Mouse (Mus musculus) CD4-positive, CD25-positive, alpha-beta regulatory T cell, adult 4 months (primary cell): Measurements from ENCODE around the gene Rasal3. TPM values are rescaled to one million over a fixed set of nuclear protein-coding genes. Genes with fewer than 3 reads are reported as not detected.

Experiments used
- ATAC-seq: one replicate; pipeline ENCODE4 v1.8.0; 2017
- polyA plus RNA-seq, 2 experiments: library from polyadenylated mRNA; unstranded; fragments of 100-300 nt; shearing (Covaris generic); gene quantifications; one replicate each; pipeline ENCODE4 v1.2.1; 2017

Rasal3 gene
- polyA plus RNA-seq, result 100 to 1,000 TPM in 1 of 2 experiments, 10 to 100 TPM in 1; 91.5 to 117 TPM

DNA sequence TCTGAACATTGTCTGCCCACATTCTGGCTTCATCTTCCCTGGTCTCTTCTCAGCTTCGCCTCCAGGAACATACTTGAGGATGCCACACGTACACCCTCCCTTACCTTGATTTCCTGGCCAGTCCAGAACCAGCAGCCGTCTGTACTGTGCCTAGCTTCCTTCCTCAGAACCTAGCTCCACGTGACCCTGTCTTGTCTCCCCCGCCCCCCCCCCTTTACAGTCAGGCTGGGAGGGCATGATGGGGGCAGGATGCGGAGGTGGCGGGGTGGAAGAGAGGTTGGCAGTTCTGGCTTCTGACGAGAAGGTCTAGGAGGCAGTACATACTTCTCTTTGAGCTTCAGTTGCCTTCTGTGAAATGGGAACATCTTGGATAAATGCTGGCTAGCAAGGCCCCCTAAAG, at the start of gene Rasal3:
Gene Rasal3 (minus strand): TSS at position 167 of the 400 bp plus-strand sequence.
- ATAC-seq, result peak; percentile 88

DNA sequence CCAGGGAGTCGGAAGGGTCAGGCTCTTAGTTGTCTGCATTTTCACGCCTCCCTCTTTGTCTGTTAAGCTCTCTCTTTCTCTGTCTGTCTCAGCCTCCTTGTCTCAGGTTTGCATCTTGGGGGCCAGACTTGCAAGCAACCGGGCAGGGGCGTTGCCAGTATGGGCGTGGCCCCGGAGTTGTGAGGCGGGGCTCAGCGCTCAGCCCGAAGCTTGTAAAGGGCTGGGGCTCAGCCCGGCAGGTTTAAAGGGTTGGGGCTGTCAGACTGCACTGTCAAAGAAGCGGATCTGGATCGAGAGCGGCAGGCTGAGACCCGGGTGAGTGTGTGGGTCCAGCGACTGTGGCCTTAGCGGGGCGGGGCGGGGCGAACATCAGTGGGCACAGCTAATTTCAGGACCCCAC, 49.1 kb upstream of the Rasal3 start, which contains the start of gene Cyp4f39:
Gene Cyp4f39 (plus strand): TSS at position 242 of the 400 bp plus-strand sequence.
- ATAC-seq, result no peak

DNA sequence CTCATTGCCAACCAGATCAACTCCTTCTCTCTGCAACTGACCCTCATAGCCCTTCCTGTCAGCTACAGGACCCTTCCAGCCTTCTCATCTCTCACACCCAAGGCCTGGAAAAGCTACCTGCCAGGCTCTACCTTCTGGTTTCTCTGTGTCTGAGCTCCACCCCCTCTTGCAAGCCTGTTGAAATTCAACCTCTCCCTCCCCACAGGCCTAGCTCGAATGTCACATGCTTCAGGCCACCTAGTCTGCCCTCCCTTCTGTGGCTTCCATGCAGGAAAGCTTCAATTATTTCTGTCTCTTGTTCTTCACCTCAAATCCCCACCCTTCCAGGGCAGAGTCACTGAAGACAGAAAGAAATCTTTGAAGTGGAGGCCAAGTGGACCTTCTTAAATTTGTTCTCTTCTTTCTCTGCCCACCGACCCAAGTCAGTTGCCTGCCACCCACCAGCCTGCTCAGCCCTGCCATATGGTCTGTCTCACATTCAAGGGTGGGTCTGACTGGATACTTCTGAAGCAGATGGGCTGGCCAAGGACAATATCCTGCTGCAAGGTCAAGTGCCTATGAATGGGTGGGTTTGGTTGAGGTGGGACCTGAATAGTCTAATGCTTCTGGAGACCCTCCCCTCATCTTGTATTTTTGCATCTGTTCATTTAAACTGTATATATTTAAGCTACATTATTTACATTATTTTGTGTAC, 47.6 kb upstream of the Rasal3 start:
- ATAC-seq, result no peak

DNA sequence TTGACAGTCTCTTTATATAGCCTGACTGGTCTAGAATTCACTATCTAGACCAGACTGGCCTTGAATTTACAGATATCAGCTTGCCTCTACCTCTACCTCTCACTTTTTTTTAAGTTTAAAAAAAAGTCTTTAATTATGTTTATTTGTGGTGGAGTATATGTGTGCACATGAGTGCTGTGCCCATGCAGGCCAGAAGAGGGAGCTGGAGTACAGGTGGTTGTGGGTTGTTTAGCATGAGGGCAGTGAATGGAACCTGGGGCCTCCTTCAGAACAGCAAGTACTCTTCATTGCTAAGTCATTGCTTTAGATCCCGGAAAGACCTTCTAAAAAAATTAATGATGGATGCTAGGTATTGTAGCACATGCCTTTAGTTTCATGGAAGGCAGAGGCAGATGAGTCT, 45.7 kb upstream of the Rasal3 start:
- ATAC-seq, result no peak

DNA sequence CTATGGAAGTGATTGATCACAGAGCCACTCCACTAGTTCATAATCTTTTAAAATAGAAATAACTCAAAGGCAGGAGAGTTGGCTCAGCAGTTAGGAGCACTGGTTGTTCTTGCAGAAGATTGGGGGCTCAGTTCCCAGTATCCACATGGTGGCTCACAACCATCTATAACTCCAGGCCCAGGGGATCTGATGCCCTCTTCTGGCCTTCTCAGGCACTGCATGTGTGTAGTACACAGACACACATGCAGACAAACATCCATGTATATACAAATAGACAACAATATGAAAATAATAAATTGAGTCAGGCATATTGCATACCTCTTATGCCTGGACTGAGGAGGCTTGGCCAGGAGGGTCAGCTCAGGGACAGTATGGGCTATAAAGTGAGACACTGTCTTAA, 43.8 kb upstream of the Rasal3 start:
- ATAC-seq, result no peak

DNA sequence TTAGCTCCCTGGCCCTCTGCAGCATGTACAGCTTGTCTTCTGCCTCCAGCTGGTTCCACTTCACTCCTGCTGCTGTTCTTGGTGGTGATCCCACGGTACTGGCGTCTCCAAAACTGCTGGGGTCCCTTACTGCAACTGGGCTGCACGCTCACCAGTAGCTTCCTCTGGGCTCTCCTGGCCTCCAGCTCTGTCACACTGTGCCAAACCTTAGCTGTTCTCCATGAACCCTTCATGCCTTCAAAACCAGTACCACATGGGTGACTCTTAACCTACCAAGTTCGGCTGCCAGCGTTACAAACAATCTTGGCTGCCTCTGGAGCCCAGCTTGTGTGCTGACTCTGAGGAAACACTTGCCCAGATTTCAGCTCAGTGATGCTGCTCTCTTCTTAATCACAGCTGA, 41.6 kb upstream of the Rasal3 start:
- no peak for ATAC-seq

DNA sequence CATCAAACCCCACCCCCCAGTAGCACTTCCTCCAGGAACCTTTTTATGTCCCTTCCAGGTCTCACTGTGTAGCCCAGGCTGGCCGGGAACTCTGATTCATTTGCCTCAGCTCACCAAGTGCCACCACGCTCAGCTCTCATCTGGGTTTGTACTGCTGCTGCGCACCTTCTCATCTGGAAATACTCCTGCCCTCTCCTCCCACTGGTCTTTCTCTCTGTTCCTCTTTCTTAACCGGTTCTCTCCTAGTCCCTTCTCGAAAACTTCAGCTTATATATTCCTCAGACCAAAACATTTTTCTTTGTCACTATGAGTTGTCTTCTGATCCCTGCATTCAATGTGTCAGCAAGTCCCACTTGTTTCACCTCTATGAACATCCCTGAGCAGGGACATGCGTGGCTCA, 39.9 kb upstream of the Rasal3 start:
- no peak for ATAC-seq

DNA sequence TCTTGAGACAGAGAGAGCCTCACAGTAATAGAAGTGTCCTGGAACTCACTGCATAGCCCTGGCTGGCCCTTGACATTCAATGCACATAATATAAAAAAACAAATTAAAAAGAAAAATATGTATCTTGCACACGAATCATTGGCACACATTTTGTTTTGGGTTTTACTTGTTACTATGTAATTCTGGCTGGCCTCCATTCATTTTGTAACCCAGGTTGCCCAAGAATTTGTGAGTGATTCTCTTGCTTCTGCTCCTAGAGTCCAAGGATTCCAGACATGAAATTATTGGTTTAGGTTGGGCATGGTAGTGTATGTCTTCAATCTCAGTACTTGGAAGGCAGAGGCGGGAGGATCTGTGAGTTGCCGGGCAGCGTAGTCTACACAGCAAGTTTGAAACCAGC, 33.7 kb upstream of the Rasal3 start:
- no peak for ATAC-seq

DNA sequence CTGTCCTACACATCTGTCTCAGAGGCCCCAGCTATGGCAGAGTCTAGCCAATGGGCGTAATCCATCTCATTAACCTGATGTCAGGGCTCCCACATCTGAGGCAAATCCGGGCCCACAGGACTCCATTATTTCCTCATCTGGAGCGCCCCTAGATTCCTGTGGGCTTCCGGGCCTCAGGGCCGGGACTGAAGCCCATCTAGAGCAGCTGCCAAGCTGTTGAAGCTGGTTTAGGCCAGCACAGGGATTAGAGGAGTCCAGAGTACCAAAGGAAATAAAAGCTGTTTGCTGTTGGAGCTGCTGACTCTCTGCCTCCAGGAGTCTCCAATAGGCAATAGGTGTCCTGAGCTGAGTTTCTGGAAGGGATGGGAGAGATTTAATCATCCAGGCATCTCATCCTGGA, 31.8 kb upstream of the Rasal3 start:
- no peak for ATAC-seq

DNA sequence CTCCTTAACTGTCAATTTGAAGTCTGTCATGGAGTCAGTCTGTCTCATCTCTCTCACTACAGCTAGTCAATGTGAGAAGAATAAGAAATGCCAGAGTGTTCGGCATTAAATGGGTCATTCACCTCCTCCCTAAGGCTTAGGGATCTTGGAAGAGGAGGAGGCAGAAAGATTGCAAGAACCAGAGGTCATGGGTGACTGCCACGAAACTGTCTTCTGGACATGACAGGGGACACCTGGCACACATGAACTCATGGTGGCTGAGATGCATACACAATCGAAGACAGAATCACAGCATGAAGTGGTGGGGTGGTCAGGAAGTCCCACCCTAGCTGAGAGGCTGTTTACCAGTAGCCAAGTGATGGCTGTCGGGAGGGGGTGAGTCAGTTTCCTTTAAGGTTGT, 30.9 kb upstream of the Rasal3 start:
- no peak for ATAC-seq

DNA sequence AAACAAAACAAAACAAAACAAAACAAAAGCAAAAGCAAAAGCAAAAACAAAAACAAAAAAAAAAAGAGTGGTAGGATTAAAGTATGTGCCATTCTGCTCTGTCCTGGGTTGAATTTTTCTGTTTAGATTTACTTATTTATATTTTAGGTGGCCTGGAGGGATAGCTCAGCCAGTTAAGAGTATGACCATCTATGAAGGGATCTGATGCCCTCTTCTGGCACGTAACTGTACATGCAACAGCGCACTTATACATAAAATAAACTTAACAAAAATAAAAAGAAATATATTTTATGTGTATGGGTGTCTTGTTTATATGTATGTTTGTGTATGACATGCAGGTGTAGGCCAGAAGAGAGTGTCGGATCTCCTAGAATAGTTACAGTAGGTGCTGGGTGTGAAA, 28.6 kb upstream of the Rasal3 start:
- peak; percentile 75 for ATAC-seq

DNA sequence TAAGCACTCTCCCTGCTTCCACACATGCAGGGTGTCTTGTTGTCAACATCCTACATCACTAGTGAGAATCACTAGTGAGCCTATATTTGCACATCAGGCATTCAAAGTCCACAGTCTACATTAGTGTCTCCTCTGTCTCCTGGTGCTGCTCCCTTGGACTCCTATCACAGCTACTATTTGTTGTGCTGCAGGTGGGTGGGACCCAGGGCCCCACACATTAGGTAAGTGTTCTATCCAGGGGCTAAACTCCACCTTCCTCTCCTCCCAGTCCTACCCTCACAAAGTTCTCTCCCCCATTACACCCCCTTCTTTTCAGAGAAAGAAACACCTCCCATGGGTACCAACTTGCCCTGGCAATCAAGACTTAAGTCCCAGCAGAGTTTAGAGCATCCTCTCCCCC, 23.2 kb upstream of the Rasal3 start:
- no peak for ATAC-seq

DNA sequence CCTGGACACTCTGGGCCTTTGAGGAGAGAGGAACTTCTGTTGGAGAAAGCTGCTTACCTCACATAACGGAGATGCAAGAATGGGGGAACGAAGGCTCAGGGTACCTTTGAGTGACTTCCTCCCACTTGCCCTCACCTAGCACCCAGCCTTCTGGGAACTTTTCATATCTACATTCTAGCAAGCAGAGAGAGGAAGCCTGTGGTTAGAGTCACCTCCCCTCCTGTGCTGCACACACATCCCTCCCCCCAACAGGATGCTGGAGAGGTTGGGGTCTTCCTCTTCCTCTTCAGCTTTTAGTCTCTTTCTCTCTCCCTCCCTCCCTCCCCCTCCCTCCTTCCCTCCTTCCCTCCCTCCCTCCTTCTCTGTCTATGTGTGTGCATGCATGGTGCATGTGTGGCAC, 20.7 kb upstream of the Rasal3 start, which contains the start of gene Pglyrp2:
Gene Pglyrp2 (minus strand): TSS at position 134 of the 400 bp plus-strand sequence.
- peak; percentile 99 for ATAC-seq

DNA sequence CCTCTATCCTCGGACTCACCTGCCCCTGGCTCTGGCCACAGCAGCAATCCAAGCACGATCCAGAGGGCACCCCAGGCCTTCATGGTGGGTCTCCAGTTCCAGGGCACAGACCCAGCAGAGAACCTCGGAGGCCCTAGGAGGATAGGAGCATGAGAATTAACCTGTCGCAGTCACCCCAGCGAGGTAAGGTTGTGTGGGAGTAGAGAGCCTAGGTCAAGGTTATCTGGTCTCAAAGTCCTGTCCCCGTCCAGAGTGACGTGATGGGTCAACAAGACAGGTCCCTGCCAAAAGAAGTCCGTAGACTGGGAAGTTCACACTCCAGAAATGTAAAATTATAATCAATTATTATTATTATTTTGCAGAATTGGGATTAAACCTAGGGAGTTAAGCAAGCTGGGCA, 17.4 kb upstream of the Rasal3 start:
- no peak for ATAC-seq

DNA sequence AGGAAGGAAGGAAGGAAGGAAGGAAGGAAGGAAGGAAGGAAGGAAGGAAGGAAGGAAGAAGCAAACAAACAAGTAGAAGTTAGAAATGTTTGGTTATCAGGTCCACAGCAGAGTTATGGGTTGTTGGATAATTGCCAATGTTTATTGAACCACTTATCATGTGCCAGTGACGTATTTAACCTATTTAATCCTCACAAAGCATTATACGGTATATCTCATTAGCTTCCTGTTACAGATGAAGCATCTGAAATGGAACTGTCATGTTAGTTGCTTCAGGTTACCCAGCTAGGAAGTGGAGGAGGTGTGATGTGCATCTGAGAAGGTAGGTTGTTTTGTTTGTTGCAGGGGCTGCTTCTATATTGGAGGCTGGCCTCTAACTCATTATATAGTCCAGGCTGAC, 16.6 kb upstream of the Rasal3 start:
- ATAC-seq, result no peak

DNA sequence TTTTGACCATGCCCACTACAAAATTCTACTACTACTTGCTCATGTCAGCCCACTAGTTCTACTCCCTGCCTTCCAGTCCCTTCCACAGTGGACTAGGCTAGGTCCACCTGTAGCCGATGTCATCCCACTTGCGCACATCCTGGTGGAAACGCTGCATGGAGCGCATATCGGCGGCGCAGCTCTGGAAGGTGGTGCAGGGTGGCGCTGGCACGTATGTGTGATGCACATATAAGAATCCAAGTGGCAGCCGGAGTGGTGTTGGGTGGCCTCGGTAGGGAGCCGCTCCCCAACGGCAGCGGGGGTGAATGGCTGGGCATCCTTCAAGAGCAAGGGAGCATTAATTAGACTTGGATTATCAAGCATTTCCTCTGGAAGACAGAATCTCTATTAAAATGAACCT, 13.4 kb upstream of the Rasal3 start:
- no peak for ATAC-seq

DNA sequence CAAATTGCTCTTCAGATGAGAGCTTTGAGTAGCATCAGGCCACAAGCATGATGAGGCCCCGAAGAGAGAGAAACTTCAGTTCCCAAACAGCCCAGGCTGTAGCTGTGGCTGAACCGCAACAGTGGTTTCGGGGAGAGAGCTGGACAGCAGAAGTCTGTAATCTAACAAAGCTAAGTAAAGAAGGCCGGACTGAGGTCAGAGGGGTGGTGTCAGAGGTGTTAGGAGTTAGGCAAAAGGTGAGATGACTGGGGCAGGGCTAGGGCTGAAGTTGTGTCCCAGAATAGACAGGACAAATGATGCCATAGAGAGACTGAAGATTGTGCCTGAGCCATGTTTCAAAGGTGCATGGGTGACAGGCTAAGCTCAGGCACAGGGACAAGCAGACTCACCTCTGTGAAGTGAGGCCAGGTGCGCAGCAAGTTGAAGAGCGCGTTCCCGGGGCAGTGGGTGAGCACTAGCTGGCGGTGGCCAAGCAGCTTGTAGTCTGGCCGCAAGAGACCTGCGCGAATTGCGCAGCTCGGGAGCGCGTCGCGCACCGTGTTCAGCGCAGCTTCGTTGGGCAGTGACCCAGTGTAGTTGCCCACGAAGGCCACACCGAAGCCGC, 12.1 kb upstream of the Rasal3 start:
- ATAC-seq, result no peak

DNA sequence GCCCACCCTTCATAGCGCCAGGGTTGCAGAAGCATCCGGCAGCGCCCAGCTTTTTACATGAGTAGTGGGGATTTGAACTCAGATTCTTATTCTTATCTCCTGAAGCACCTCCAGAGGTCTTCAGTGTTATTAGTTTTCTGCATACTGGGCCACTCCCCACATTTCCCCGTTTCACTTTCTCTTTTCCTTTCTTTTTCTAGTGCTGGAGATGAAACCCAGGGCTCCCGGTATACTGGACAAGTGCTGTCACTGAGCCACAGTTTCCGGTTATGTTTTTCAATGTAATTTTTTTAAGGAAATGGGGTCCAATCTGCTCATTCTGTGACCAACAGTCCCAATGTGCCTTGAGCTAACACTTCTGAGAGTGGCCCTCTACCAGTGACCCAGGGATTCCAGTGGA, 8.5 kb upstream of the Rasal3 start:
- peak; percentile 57 for ATAC-seq

DNA sequence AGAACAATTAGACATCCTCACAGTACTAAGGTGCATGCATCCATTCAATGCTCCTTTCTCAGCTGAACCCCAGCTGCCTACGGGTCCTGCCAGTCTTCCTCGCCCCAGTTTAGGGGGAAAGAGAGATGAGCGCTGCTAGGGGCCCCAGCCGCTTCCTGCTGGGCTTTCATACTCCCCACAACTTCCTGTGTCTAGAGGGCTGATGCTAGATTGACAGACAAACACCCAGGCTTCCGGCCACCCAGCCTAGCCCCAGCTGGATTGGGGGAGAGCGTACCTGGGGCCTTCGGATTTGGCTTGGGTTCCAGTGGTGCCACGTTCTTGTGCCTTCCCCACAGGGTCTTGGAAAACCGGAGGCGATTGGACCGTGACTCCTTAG, 615 bp downstream of the Rasal3 start:
- ATAC-seq, result peak; percentile 89

DNA sequence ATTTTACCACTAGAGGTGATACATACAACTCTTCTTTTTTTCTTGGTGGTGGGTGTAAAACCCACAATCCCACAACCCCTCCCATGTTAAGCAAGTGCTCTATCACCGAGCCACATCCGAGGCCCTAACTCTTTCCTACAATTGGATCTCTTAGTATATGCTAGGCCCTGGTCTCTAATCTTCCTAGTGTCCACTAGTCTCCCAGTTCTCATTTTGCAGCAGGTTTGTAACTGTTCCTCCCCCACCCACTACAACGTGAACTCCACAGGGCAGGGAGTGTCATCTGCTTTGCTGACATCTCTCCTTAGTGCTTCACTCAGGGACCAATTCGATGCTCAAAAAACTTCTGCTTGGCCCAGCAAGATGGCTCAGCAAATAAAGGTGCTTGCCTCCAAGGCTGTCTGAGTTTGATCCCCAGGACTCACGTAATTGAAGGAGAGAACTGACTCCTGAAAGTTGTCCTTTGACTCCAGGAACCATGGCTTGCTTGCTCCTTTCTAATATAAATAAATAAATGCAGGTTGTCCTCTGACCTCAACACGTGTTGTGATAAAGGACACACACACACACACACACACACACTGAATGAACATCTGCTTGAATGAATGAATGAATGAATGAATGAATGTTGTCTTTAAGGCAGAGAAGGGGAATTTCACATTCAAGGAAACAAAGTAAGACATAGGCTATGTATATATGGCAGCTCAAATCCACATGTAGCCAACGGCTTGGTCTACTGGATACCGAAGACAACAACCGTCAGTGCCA, 1.2 kb downstream of the Rasal3 start:
- peak; percentile 4 for ATAC-seq

DNA sequence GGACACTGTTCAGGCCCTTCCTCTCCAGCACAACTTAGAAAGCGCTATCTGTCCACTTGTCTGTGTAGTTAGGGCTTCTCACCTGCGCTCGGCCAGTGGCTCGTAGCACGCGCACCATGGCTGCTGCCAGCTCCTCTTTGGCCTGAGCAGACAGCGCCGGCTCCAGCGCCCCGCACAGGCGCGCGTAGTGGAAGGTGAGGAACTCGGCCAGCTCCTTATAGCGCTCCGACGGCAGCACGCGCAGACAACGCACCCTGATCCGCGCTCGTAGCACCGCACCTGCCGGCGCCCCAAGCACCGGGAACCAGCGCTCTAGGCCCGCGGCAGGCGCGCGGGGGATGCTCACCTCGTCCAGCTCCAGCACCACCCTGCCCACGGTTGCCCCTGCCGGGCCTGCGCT, 7.1 kb downstream of the Rasal3 start:
- ATAC-seq, result no peak

DNA sequence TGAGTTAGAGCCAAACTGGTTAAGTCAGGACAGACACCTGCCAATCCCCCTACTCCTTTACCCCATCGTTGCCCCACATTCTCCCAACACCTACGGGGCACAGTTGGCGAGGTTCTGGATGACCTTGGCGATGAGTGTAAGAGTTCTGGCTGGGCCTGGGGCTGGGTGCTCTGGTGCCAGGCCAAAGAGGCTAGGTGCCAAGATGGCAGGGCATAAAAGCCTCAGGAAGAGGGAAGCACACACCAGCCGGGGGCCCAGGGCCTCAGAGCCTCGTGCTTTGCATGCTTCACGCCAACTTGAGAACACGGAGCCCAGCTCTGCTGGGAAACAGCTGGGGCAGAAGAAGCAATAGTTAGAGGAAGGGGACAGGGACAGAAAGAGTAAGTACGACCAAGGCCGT, 9.4 kb downstream of the Rasal3 start:
- no peak for ATAC-seq

DNA sequence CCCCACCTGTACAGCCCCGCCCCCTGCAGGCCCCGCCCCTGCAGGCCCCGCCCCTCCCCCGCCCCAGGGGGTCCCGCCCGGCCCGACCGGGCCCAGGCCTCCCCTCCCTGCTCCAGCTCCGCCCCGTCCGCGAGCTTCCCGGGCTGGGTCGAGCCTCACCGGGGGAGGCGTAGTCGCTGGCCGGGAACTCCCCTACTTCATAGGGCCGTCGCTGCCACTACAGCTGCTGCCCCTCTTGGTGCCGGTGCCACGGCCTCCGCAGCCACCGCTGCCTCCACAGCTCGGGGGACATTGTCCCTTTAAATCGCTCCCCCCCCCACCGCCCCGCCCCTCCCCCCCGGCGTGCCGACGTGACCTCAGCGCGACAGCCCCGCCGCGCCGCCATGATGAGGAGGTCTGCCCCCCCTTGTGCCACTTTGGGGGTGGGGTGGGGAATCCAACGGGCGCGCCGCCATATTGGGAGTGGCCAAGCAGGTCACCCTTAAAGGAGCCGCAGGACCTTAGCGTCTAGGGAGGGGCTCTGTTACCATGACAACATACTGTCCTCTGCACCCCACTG, 14.2 kb downstream of the Rasal3 start, which contains the start of gene Wiz:
Gene Wiz (minus strand): TSS at position 339 of the 559 bp plus-strand sequence.
- ATAC-seq, result peak; percentile 82
